Mouse (Mus musculus): ENCODE results near the gene Akr1c13. TPM values are rescaled to one million over a fixed set of nuclear protein-coding genes. Genes with fewer than 3 reads are reported as not detected.

Gene Akr1c13
- polyA plus RNA-seq, 3 experiments from 2014 or later = 33.4 to 48.9 (median 37.7) TPM

DNA sequence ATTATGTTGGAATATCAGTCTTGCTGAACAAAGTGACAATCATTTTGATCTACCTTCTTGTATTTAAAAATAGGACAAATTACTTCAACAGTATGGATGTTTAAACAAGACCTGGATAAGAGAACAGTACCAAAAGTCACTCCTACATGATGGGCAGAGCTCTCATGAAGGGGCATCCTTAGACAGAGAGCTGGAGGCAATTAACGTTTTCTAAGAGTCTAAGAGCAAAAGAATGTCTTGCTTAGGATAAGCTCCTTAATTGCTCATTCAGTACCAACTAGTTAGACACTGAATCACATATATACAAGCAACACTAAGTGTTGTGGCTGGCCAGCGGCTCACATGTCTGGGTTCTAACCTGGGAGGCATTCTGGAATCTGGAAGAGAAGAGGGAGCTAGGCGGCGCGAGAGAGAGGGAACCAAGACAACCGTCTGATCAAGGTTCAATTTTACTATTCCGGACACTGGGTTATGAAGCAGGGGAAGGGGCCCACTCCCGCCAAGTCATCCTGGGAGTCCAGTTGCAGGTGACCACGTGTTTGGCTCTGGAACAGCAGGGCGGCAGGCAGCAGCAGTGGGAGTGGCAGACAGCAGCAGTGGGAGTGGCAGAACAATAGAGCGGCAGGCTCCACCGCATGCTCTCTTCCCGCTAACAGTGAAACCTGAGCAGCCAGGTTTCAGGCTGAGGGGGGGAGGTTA, 54.1 kb downstream of the Akr1c13 start:
- ATAC-seq = no peak

DNA sequence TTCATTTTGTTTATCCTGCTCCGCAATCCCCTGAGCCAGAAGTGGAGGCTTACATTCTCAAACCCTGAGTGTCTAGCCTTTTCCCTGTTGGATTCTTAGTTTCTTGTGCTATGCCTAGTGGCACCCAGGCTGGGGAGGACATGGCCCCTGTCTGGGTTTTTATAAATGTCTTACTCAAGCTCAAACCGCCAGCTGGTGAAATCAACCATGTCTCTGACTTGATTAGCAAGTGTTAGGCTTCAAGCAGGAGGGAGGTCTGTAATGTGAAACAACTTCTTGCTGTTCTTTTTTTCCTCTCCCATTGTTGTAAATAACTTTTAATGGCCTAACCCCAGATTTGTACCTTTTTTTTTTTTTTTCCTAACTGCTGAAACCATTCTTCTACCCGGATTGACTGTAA, 58.4 kb downstream of the Akr1c13 start:
- no peak for ATAC-seq

Other genes starting within 250 kb of the Akr1c13 start
- not detected for gene Ucn3, start 245.8 kb upstream of the Akr1c13 start, polyA plus RNA-seq (2017; shearing (Covaris generic))
- gene Akr1c14, start 142.1 kb upstream of the Akr1c13 start, polyA plus RNA-seq (2017; shearing (Covaris generic)) = not detected
- under 1 TPM in 1 of 3 experiments, not detected in 2; 0.31 TPM for gene Akr1c18, start 40.5 kb upstream of the Akr1c13 start, polyA plus RNA-seq (2017; shearing (Covaris generic))
- gene Akr1c19, start 37.5 kb downstream of the Akr1c13 start, polyA plus RNA-seq (2017; shearing (Covaris generic)) = not detected
- 1 to 10 TPM; 2.0 to 7.9 (median 3.0) TPM for gene Akr1c12, start 88.3 kb downstream of the Akr1c13 start, polyA plus RNA-seq (2017; shearing (Covaris generic))
- gene Akr1c6, start 243.2 kb downstream of the Akr1c13 start, polyA plus RNA-seq (2017; shearing (Covaris generic)) = not detected